Mouse (Mus musculus) heart, adult 11 months (tissue): ENCODE results near the gene Kazn.
A peak's percentile ranks its signal among the peaks of the same experiment; 100 is the strongest.

ENCODE experiments used
- DNase-seq: peaks from one replicate; pipeline ENCODE4 v3.0.0; 2022

Gene Kazn

GRCm38 (mm10) chr4:142071243-142071991, 167.8 kb downstream of the Kazn start:
- DNase-seq = peak; percentile 93

DNA sequence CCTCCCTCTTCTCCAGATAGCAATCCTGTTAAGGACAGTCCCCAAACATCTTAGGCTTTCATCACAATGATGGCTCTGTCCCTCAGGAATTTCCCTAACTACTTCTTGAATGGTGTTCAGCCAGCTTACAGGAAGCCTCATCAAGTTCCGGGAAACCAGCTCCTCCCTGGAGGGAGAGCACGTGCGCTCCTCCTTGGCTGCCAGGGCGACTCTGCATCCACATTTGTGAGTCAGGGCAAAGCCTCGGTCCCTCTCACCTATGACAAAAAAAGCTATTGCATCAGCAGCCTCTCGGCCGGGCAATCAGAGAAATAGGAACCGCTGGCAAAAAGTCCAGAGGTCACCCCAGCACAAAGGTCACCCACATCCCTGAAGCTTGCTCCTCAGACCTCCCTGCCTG, 168.4 kb downstream of the Kazn start:
- peak; percentile 95 for DNase-seq

DNA sequence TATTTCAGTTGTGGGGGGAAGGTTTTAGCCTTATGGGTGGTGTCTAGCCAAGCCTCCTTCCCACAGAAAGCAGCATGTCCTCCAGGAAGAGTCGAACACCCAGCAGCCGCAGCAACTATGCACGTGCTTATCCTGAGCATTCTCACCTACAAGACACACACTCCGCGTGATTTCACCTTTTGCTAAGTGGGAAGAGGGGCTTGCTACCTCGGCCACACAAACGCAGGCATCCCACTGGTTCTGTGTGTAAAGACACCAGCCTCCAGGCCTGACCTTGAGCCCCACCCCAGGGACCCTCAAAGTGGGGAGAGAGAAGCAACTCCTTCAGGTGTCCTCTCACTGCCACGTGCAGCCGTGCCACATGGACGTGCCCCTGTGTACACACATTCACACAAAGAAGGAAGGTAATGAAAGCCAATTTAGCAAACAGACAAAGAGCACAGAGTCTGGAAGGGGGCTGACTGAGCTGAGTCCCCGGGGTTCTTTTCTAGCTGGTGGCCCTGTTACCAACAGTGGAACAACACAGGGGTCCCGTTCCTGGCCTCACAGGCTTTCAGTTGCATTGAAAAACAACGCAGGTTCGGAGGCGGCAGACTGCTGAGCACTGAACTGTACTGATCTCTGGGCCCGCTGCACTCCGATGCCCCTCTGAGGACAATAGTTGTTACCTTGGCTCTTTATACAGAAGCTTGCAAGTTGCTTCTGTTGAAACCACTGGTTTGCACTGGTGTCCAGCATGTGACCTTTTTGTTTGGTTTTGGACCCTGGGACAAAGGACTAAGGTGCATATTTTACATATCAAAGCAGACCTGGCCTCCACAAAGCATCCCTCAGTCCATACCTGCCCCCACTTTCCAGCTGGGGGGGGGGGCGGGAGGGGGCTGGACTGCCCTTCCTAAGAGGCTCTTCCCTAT, 170.0 kb downstream of the Kazn start:
- DNase-seq = no peak

GRCm38 (mm10) chr4:142066576-142066975, 172.6 kb downstream of the Kazn start:
- no peak for DNase-seq

DNA sequence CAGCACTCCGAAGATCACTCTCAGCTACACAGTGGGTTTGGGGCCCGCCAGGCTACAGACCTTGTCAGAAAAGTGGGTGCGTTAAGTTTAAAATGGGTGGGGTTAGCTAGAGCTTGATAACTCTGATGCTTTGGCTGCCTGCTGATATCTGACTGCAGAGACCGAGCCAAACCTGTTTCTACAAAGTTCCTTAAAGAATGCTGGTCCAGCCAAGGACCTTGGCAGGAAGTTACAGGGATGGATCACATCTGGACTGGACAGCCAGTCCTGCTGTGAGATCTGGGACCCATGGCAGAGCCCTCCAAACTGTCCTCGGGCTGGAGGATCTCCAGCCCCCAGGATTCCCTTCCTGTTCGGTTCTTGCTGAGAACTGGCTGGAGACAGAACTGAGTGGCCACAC, 173.4 kb downstream of the Kazn start:
- DNase-seq = peak; percentile 97

DNA sequence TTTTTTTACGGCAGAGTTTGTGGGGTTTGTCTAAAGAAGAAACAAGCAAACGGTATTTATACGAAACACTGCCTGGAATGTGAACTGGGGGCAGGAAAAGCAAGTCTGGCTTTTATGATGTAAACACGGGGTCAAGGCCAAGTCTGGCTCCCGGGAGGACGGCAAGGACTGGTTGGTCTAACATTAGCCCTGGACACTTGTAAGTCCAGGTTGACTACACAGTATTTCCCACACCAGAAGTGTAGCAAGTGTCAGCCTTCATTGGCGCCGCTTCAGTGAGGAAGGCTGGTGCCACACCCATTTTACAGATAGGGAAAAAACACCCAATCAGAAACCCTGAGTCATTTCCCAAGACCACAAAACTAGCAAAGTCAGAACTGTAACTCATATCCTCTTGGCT, 173.9 kb downstream of the Kazn start:
- peak; percentile 98 for DNase-seq

GRCm38 (mm10) chr4:142064582-142065228, 174.5 kb downstream of the Kazn start:
- peak; percentile 93 for DNase-seq

DNA sequence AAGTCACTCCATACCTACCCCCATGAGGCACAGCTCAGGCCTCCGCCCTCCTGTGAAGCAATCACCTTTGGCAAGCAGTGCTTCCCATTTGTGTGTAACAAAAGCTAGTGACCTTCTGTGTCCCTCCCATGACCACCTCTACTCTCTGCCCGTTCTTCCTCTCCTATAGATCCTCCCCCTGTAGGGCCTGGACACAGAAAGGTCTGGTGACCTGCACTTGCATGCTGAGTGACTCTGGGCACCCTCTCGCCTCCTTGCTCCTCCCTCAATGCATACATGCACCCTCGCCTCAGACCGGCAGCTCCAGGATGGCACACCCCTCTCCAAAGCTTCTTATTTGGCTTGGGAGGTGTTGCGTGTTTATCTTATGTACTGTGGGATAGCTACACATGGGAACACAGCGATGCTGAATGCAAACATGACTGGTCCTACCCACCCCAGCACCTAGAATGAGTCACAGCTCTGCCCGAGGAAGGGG, 176.1 kb downstream of the Kazn start:
- peak; percentile 90 for DNase-seq

- peak; percentile 90 for DNase-seq
Measured at GRCm38 (mm10) chr4:142061485-142062240, 177.5 kb downstream of the Kazn start.

DNA sequence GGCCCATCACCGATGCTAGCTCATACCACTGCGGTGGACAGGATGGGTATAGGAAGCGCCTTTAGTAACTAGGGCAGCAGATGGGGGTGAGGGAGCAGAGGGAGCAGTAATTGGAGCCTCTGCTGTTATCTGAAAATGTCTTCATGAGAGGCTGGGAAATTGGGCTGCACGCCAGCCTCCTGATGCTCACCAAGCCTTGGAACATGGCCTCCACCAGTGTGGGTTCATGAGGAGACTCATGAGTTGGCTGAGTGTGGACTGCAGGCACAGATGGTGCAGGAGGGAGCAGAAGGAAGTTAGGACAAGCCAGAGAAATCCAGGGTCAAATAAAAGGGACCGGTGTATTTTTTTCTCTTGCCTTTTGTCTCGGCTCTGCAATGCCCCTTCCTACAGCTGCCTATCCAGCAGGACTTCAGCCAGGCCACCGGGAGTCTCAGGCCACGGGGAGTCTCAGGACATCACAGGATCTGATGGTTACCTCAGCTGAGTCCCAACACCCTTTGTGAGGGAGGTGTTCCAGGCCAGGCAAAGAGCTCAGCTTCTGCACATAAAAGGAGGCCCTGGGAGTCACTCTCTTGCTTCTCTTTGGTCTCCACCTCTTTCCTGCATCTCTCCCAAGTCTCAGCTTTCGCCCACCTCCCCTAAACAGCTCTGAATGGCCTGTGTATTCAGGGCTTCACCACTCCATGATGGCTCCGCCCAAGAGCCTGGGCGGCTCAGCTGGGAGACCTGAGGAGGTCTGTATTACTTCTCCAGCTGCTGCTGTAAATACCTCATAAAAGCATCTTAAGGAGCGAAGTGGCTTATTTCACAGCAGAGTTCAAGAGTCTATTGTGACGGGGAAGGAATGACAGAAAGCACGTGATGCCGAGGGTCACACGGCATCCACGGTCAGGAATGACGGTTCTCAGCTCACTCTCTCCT, 178.5 kb downstream of the Kazn start:
- DNase-seq = peak; percentile 97

GRCm38 (mm10) chr4:142059841-142060193, 179.4 kb downstream of the Kazn start:
- DNase-seq = peak; percentile 87

GRCm38 (mm10) chr4:142059113-142059840, 179.9 kb downstream of the Kazn start:
- DNase-seq = peak; percentile 90

GRCm38 (mm10) chr4:142057529-142058216, 181.5 kb downstream of the Kazn start:
- peak; percentile 98 for DNase-seq

DNA sequence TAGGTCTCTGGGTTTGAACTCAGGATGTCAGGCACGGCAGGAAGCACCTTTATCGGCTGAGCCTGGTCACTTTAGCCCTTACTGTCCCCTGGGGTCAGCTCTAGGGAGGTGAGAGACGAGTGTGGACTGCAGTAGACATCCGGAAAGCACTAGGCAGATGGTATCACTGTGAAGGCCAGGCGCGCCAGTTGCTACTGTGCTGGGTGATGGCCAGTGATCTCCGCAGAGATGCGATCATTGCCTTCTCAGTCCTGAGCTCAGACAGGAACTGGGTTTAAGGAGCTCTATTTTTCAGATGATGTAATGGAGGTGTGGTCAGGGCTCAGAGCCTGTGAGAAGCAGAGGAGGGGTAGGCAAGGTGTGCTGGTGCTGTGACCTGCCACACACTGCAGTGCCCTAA, 183.6 kb downstream of the Kazn start:
- no peak for DNase-seq

DNA sequence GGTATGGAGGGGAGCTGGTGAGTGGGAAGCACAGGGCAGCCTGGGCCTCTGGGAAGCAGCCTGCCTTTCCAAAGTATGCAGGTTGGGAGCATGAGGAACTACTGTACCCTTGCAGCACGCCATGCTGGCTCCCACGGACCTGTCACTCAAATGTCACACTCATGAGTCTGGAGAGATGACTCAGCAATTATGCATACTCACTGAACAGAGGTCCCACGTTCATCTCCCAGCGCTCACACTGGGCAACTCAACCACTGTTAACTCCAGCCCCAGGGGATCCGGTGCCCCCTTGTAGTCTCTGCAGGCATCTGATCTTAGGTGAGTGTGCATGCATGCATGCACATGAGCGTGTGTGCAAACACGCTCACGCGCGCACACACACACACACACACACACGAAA, 184.6 kb downstream of the Kazn start:
- no peak for DNase-seq

- peak; percentile 97 for DNase-seq
Measured at GRCm38 (mm10) chr4:142053661-142054448, 185.3 kb downstream of the Kazn start.

DNA sequence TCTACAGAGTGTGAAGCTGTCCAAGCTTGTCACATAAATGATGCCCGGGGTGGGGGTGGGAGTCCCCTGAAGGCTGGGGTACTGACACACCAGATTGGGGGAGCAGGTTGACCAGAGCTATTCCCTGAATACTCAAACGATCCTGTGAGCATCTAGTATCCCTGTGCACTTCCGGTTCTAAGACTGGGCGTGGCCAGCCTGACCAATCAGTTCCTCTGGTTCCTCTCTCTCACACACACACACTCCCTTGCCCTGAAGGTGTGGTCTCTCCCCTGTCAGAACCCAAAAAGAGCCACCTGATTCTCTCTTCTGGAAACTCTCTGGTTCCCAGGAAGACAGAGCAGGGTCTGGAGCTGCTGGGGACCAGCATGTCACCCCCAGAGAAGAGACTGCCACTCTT, 185.9 kb downstream of the Kazn start:
- DNase-seq = peak; percentile 93

DNA sequence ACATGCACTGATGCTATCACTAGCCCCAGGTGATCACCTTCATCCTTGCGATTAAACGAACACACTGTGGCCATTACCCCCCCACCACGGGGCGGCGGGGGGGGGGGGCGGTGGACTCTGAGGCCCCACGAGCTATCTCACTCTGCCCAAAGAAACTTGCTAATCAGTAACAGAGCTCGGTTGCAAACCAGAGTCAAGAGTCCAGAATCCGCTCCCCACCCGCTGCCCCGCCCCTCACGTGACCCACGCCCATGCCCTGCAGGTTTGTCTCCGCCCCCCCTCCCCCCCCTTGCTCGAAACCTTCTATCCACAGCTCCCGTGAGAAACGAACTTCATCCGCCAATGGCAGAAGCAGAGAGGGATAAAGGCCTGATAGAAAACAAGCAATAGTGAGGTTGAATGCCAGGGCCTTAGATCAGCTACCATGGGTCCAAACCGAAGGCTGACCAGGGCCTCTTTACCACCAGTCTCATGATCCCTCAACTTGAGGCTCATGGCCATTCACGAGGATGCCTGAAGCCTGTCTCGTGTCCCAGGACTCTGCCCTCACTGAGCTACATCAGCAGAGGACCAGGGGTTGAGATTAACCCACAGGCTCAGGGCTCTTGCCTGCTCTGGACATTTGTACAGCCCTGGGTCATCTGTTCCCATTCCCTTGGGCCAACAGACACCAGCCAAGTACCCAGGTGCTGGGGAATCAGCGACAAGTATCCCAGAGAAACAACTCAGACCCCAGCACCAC, 186.6 kb downstream of the Kazn start:
- peak; percentile 89 for DNase-seq
